Mouse (Mus musculus) G1E (cell line): ENCODE measurements around the gene Gigyf1.

Experiments used
- CTCF ChIP-seq: IDR thresholded peaks from 2 replicates; pipeline ENCODE4 v1.5.1; 2012; ENCODE audit warnings: low read depth, low read length, inconsistent platforms, mixed read lengths
- GATA1 ChIP-seq: IDR thresholded peaks from 2 replicates; pipeline ENCODE4 v1.6.1; 2012; ENCODE audit warnings: borderline replicate concordance, low read length, inconsistent platforms, mixed read lengths
- GATA2 ChIP-seq: IDR thresholded peaks from 2 replicates; pipeline ENCODE4 v1.6.1; 2012; ENCODE audit warnings: low read depth, low read length, inconsistent platforms, borderline replicate concordance
- TAL1 ChIP-seq: conservative IDR thresholded peaks from 2 replicates; pipeline ENCODE4 v1.6.1; 2012; ENCODE audit warnings: low read depth, low read length, inconsistent platforms, mixed read lengths

- TF ChIP-seq CTCF (no peak), TAL1 (no peak), GATA1 (no peak), GATA2 (no peak)
These were observed 24.5 kb upstream of the Gigyf1 start for GRCm38 (mm10) chr5:137493831-137494230.
